Mouse (Mus musculus): ENCODE data around the gene Coa4. TPM values are rescaled to one million over a fixed set of nuclear protein-coding genes. Genes with fewer than 3 reads are reported as not detected.
"Not testable (repeated sequence)": the region's sequence is repeated elsewhere in the genome, so short reads cannot be mapped to it uniquely, and the experiment has no call there.

The Coa4 gene
- total RNA-seq, 2 experiments from 2014 or later = 8.1 to 13.0 TPM

- peak; percentile 15 for DNase-seq
These were observed 25.2 kb downstream of the Coa4 start for GRCm38 (mm10) chr7:100561861-100562587.

DNA sequence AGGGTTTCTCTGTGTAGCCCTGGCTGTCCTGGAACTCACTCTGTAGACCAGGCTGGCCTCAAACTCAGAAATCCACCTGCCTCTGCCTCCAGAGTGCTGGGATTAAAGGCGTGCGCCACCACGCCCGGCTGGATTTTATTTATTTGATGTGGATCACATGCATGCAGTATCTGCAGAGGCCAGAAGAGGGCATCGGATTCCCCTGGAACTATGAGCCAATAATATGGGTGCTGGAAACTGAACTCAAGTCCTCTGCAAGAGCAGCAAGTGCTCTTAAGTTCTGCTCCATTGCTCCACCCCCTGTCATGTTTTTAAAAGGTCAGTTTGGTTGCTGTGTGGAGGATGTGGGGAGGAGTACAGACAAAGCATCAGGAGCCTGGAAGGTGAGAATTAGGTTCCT, 30.4 kb downstream of the Coa4 start:
- not testable (repeated sequence) for DNase-seq

GRCm38 (mm10) chr7:100569907-100570306, 33.0 kb downstream of the Coa4 start:
- DNase-seq = no peak

DNA sequence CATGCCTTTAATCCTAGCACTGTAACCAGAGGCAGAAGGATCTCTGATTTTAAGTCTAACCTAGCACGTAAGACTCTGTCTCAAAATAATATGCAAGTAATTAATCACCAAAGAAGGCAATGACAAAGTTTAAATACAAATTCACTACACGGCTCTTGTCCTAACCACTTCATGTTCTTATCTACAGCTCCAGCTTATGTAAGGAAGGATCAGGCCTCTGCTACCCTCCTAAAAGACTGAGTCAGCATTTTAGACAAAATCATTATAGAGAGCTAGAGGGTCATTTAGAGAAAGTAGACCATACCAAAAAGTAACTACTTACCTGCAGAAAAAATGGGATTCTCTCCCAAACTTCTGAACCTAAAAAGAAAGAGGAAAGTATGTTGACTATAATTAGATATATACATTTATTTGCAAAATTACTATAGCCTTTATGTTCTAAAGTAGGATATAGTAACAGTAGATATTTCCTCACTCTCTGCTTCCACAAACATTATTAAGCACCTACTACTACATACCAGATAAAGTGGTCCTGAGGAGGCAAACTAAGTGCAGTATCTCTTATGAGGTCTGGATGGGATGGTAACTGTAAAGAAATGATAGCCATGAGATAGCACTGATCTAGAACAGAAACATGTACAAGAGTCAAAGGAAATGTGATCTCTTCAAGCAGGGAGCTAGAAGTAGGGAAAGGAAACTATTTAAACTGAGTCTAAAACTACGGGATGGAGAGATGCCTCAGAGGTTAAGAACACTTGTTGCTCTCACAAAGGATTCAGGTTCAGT, 34.3 kb downstream of the Coa4 start:
- no peak for DNase-seq

DNA sequence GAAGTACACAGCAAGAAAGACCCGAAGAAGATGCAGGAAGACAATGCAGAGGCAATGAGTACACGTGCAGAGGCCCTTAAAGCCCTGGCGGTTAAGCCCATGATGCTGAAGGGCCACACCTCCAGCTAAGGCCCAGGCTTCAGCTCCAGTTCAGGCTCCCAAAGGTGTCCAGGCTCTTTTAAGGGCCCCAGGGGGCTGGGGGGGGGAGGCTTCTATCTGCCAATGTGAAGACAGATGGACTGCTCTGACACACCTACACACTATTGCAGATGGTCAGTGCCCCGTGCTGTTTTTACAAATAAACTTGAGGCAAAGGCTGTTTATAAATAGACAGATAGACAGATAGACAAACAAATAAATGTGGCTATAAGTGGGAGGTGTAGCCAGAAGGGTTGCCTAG, 35.2 kb downstream of the Coa4 start:
- DNase-seq = no peak

DNA sequence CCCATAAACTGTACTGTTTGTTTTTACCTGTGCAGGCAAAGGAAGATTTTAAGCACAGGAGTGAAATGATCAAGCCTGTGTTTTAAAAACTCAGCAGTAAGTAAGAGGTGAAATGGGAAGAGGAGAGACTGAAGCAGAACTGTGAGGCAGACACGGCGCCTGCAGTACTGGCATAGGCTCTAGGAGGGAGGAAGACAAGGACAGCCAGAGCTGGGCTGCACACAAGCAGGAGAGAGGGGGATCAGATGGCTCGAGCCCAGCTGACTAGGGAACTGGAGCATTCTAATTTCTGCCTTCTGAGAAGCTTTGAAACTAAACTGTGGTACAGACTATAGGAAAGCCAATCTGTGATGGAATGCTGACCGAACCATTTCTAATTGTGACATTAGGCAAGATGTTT, 35.8 kb downstream of the Coa4 start:
- no peak for DNase-seq

DNA sequence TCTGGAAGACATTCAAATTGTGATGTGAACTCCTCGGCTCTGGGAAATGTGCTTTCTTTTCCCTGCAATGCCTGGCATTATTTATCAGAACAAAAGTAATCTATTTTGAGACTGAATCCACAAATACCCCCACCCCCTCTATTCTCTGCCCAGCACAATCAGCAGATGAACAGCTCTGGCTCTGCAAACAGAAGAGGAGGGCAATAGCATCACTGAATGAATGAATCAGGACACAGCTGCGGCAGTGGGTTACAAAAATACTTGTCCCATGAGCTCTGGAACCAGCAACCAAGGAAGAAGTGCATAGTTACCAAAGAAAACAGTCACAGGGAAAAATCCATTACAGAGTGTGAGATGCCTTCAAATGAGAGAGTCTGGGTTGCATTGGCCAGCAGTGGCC, 41.9 kb downstream of the Coa4 start:
- DNase-seq = no peak

- no peak for DNase-seq
These were observed 45.4 kb downstream of the Coa4 start for GRCm38 (mm10) chr7:100582235-100582634.

DNA sequence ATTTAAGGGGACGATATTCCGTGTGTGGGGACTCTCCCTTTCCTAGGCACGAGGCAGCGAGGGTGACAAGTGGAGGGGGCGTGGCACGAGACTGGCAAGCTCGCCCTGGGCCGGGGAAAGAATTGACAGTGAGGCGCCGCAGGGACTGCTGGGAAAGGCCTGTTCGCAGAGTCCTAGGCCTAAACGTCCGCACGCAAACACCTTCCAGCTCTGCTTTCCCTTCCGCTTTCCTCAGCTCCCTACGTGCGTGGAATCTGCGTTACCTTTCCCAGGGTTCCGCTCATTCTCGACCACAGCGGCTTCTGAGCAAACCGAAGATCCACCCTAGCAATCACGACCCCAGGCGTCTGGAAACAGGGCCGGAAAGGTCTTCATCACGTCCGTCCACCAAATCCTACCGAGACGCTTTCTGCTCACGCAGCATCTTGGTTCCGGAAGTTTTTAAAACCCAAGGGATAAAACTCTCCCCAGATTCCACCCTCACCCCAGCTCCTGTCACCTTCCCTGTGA, 45.9 kb downstream of the Coa4 start:
- DNase-seq = peak; percentile 85

GRCm38 (mm10) chr7:100589816-100590215, 52.9 kb downstream of the Coa4 start:
- no peak for DNase-seq

Other genes starting within 250 kb of the Coa4 start
- gene C2cd3, start 164.8 kb upstream of the Coa4 start, total RNA-seq (2021) = 1 to 10 TPM; 5.3 to 5.4 TPM
- 10 to 100 TPM; 22.3 to 25.2 TPM for gene Ppme1, start 164.8 kb upstream of the Coa4 start, total RNA-seq (2021)
- 100 to 1,000 TPM; 105 to 189 TPM for gene Ucp3, start 64.1 kb upstream of the Coa4 start, total RNA-seq (2021)
- gene Ucp2, start 43.7 kb upstream of the Coa4 start, total RNA-seq (2021) = 10 to 100 TPM; 31.0 to 52.5 TPM
- not detected for gene Dnajb13, start 22.1 kb upstream of the Coa4 start, total RNA-seq (2021)
- 10 to 100 TPM; 52.0 to 52.7 TPM for gene Rab6a, start 70.3 kb downstream of the Coa4 start, total RNA-seq (2021)
- gene Mrpl48, start 71.2 kb downstream of the Coa4 start, total RNA-seq (2021) = 10 to 100 TPM; 57.9 to 58.4 TPM
- 10 to 100 TPM; 27.4 to 32.8 TPM for gene Plekhb1, start 125.3 kb downstream of the Coa4 start, total RNA-seq (2021)
- 10 to 100 TPM; 33.5 to 35.7 TPM for gene Fam168a, start 169.6 kb downstream of the Coa4 start, total RNA-seq (2021)